ENCODE assay signal across 12 mouse cellular contexts in genomic region chr2:122233341-122233740, GRCm38 (mm10). TPM values are rescaled to one million over a fixed set of nuclear protein-coding genes. Genes with fewer than 3 reads are reported as not detected.
DNase-seq lines count a peak whose midpoint lies in the region; ATAC-seq and TF ChIP-seq lines count a peak whose summit lies in the region.
"Had no signal": no experiment of that assay in that cellular context is flagged by ENCODE, and none has a peak within 500 bp of the region (broad histone marks: within the 10 kb centered on the region; RNA-seq: fewer than 3 reads in every experiment).

No protein-coding gene starts in this region.

- no peak for ATAC-seq in kidney, embryonic 15.5 days (replicated peaks; ENCODE audit: low FRiP score)
- ATAC-seq in kidney, embryonic 16.5 days (ENCODE audit: low FRiP score, low TSS enrichment), result no peak
- no peak for ATAC-seq in forebrain, embryonic 13.5 days
- ATAC-seq in liver, postnatal 0 days, result no peak

- no peak overlapping the region for H3K9ac ChIP-seq in kidney, embryonic 15.5 days
- no peak overlapping the region for H3K9ac ChIP-seq in kidney, embryonic 16.5 days (replicated peaks; ENCODE audit: low read length)
- peak overlapping the region; percentile 21; the same call in 1 of the 2 replicates for H3K9ac ChIP-seq in MEL (ENCODE audit: control insufficient read depth, low read depth, low read length, poor library complexity, severe bottlenecking)
- no peak overlapping the region for H3K9ac ChIP-seq in forebrain, embryonic 13.5 days
- no peak overlapping the region for H3K9ac ChIP-seq in liver, postnatal 0 days (replicated peaks)

- TF ChIP-seq RAD21 in MEL (IDR thresholded peaks at IDR 0.05; ENCODE audit: low read depth, low read length), result no peak

- no peak for TF ChIP-seq POLR2A in MEL (IDR thresholded peaks at IDR 0.05; ENCODE audit: control insufficient read depth in 1 of 2, insufficient read depth in 1 of 2, low read depth in 1 of 2, low read length in 2 of 2, poor library complexity in 1 of 2)

- no peak overlapping the region for H3K27ac ChIP-seq in kidney, embryonic 15.5 days
- no peak overlapping the region for H3K27ac ChIP-seq in kidney, embryonic 16.5 days (ENCODE audit: low read length)
- H3K27ac ChIP-seq in MEL (ENCODE audit: control insufficient read depth, low read depth, low read length), result no peak overlapping the region
- no peak overlapping the region for H3K27ac ChIP-seq in forebrain, embryonic 13.5 days
- H3K27ac ChIP-seq in liver, postnatal 0 days (ENCODE audit: low read depth), result 0 out of 2 replicates have a peak overlapping the region, but pooled peaks have one; percentile 90

- peak overlapping the region; percentile 93 for H3K4me2 ChIP-seq in kidney, embryonic 15.5 days
- no peak overlapping the region for H3K4me2 ChIP-seq in kidney, embryonic 16.5 days (replicated peaks; ENCODE audit: low read depth, low read length)
- peak overlapping the region; percentile 72; the same call in 1 of the 2 replicates for H3K4me2 ChIP-seq in forebrain, embryonic 13.5 days
- no peak overlapping the region for H3K4me2 ChIP-seq in liver, postnatal 0 days (ENCODE audit: low read depth, low read length)

- no peak for TF ChIP-seq EP300 in MEL (IDR thresholded peaks at IDR 0.05; ENCODE audit: low read depth in 1 of 2, low read length in 2 of 2)
- TF ChIP-seq EP300 in liver, postnatal 0 days (IDR thresholded peaks at IDR 0.05; ENCODE audit: low read depth), result no peak

- H3K79me2 ChIP-seq in MEL (ENCODE audit: control insufficient read depth, insufficient read depth, low read length, poor library complexity), result peaks cover 9% of the 10 kb centered on the region

- peaks cover 14% of the 10 kb centered on the region for H3K4me1 ChIP-seq in kidney, embryonic 15.5 days
- H3K4me1 ChIP-seq in kidney, embryonic 16.5 days (ENCODE audit: insufficient read depth, low read length), result 0 out of 2 replicates have a peak, but pooled peaks cover 4% of the 10 kb centered on the region
- H3K4me1 ChIP-seq in MEL (ENCODE audit: control insufficient read depth in 1 of 2, insufficient read depth in 2 of 2, low read length in 2 of 2), result peaks cover 7 to 9% of the 10 kb centered on the region in 2 experiments
- peaks cover 8% of the 10 kb centered on the region for H3K4me1 ChIP-seq in forebrain, embryonic 13.5 days
- peaks cover 22% of the 10 kb centered on the region for H3K4me1 ChIP-seq in liver, postnatal 0 days (ENCODE audit: insufficient read depth)

- peak; percentile 67 for DNase-seq in MEL (ENCODE audit: low read depth, low spot score)
- DNase-seq in liver, postnatal 0 days, result no peak
- no peak for DNase-seq in thymus, postnatal 0 days (ENCODE audit: low spot score)
- DNase-seq in cerebellum, postnatal 25 days, result no peak
- no peak for DNase-seq in right cerebral cortex, postnatal 4 days
- DNase-seq: adrenal gland, adult 8-10 months had no signal

- no peak for TF ChIP-seq CTCF in MEL (IDR thresholded peaks at IDR 0.05 in 2 of 3, conservative IDR thresholded peaks at IDR 0.05 in 1 of 3; ENCODE audit: control insufficient read depth in 1 of 3, insufficient read depth in 1 of 3, low read depth in 2 of 3, low read length in 3 of 3, poor library complexity in 1 of 3, severe bottlenecking in 1 of 3)
- TF ChIP-seq CTCF in liver, postnatal 0 days (IDR thresholded peaks at IDR 0.05; ENCODE audit: low read depth), result no peak

- H3K9me3 ChIP-seq in kidney, embryonic 15.5 days (replicated peaks), result no peaks in the 10 kb centered on the region
- H3K9me3 ChIP-seq in kidney, embryonic 16.5 days (ENCODE audit: low read length), result no peaks in the 10 kb centered on the region
- no peaks in the 10 kb centered on the region for H3K9me3 ChIP-seq in MEL (replicated peaks; ENCODE audit: insufficient read depth, low read length)
- no peaks in the 10 kb centered on the region for H3K9me3 ChIP-seq in forebrain, embryonic 13.5 days (replicated peaks)
- no peaks in the 10 kb centered on the region for H3K9me3 ChIP-seq in liver, postnatal 0 days (ENCODE audit: low read length)
- H3K9me3 ChIP-seq: G1E had no signal

- WGBS in kidney, embryonic 15.5 days, result 52% methylated on average over 5 of the region's 5 CpGs
- WGBS in kidney, embryonic 16.5 days, result 54% methylated on average over 5 of the region's 5 CpGs
- WGBS in forebrain, embryonic 13.5 days, result 58% methylated on average over 5 of the region's 5 CpGs
- 58% methylated on average over 5 of the region's 5 CpGs for WGBS in liver, postnatal 0 days (ENCODE audit: insufficient replicate concordance)

- H3K27me3 ChIP-seq in kidney, embryonic 15.5 days, result no peaks in the 10 kb centered on the region
- no peaks in the 10 kb centered on the region for H3K27me3 ChIP-seq in kidney, embryonic 16.5 days (ENCODE audit: insufficient read depth, low read length)
- H3K27me3 ChIP-seq in MEL (ENCODE audit: control insufficient read depth in 1 of 2, insufficient read depth in 2 of 2, low read length in 2 of 2), result no peaks in the 10 kb centered on the region
- H3K27me3 ChIP-seq in forebrain, embryonic 13.5 days, result no peaks in the 10 kb centered on the region
- no peaks in the 10 kb centered on the region for H3K27me3 ChIP-seq in liver, postnatal 0 days (ENCODE audit: insufficient read depth, low read length)

- peak overlapping the region; percentile 67; the same call in 1 of the 2 replicates for H3K4me3 ChIP-seq in kidney, embryonic 15.5 days (replicated peaks)
- H3K4me3 ChIP-seq in kidney, embryonic 16.5 days (ENCODE audit: low read length), result no peak overlapping the region
- H3K4me3 ChIP-seq in MEL (ENCODE audit: control insufficient read depth in 1 of 2, insufficient read depth in 1 of 2, low read depth in 2 of 2, low read length in 2 of 2), result peak overlapping the region; percentile 17 to 68; a peak in 2 of 4 replicates
- H3K4me3 ChIP-seq in forebrain, embryonic 13.5 days, result peak overlapping the region; percentile 54; the same call in 1 of the 2 replicates
- H3K4me3 ChIP-seq in liver, postnatal 0 days (ENCODE audit: low read depth, low read length), result no peak overlapping the region

- H3K36me3 ChIP-seq in kidney, embryonic 15.5 days, result no peaks in the 10 kb centered on the region
- no peaks in the 10 kb centered on the region for H3K36me3 ChIP-seq in kidney, embryonic 16.5 days (ENCODE audit: insufficient read depth, low read length)
- H3K36me3 ChIP-seq in MEL (ENCODE audit: control insufficient read depth in 1 of 2, insufficient read depth in 2 of 2, low read length in 2 of 2), result peaks cover 0 to 13% of the 10 kb centered on the region in 2 experiments; a peak in 2 of 4 replicates
- H3K36me3 ChIP-seq in forebrain, embryonic 13.5 days (ENCODE audit: poor library complexity, severe bottlenecking), result no peaks in the 10 kb centered on the region
- no peaks in the 10 kb centered on the region; the same call in 1 of the 2 replicates for H3K36me3 ChIP-seq in liver, postnatal 0 days (replicated peaks; ENCODE audit: insufficient read depth, low read length)

TF ChIP-seq in MEL, 35 proteins besides CTCF, POLR2A, EP300 and RAD21:
- TF ChIP-seq USF2 (IDR thresholded peaks at IDR 0.05; ENCODE audit: borderline replicate concordance in 1 of 2, insufficient read depth in 1 of 2, low read depth in 1 of 2, low read length in 2 of 2), result no peak
- TF ChIP-seq SIN3A (IDR thresholded peaks at IDR 0.05; ENCODE audit: low read length), result 0 out of 2 replicates have a peak, but pooled peaks have one; percentile 16
TF ChIP-seq in MEL: peak in this region for 1.

RNA-seq across cellular contexts. Expression of gene Sord, which starts 1.2 kb away (rescaled TPM):
- polyA plus RNA-seq in kidney, embryonic 15.5 days (2015; fragmentation: Nextera tagmentation; extraction: Ambion mirVana), result 41.0 and 41.6 TPM in 2 replicates
- 62.2 and 62.4 TPM in 2 replicates for polyA plus RNA-seq in kidney, embryonic 16.5 days (2015; fragmentation: Nextera tagmentation; extraction: Ambion mirVana)
- total RNA-seq in MEL (2012; rRNA removed), result 39.6 and 41.1 TPM in 2 replicates
- polyA plus RNA-seq in MEL (2012; ENCODE audit: insufficient read depth in 1 of 2, insufficient read length in 2 of 2, low read depth in 1 of 2, low replicate concordance in 2 of 2, missing spikeins in 1 of 2), result 10 to 100 TPM in 1 of 2 experiments, not detected in 1; 61.7 TPM
- 18.8 and 19.8 TPM in 2 replicates for polyA plus RNA-seq in forebrain, embryonic 13.5 days (2015; fragmentation: Nextera tagmentation; extraction: Ambion mirVana)
- polyA plus RNA-seq in liver, postnatal 0 days (2015; fragmentation: Nextera tagmentation; extraction: Ambion mirVana), result 294 and 325 TPM in 2 replicates
- polyA plus RNA-seq in thymus, postnatal 0 days (2015; fragmentation: Nextera tagmentation; extraction: Ambion mirVana), result 48.9 and 51.3 TPM in 2 replicates

RNA-seq across cellular contexts. Expression of gene Terb2, which starts 47.3 kb away (rescaled TPM):
- polyA plus RNA-seq in kidney, embryonic 15.5 days (2015; fragmentation: Nextera tagmentation; extraction: Ambion mirVana), result not detected in 2 replicates
- not detected in 2 replicates for polyA plus RNA-seq in kidney, embryonic 16.5 days (2015; fragmentation: Nextera tagmentation; extraction: Ambion mirVana)
- total RNA-seq in MEL (2012; rRNA removed), result not detected in 2 replicates
- not detected for polyA plus RNA-seq in MEL (2012; ENCODE audit: insufficient read depth in 1 of 2, insufficient read length in 2 of 2, low read depth in 1 of 2, low replicate concordance in 2 of 2, missing spikeins in 1 of 2)
- polyA plus RNA-seq in forebrain, embryonic 13.5 days (2015; fragmentation: Nextera tagmentation; extraction: Ambion mirVana), result not detected in 2 replicates
- not detected in 2 replicates for polyA plus RNA-seq in liver, postnatal 0 days (2015; fragmentation: Nextera tagmentation; extraction: Ambion mirVana)
- polyA plus RNA-seq in thymus, postnatal 0 days (2015; fragmentation: Nextera tagmentation; extraction: Ambion mirVana), result not detected in 2 replicates
- total RNA-seq: adrenal gland, adult 8-10 months; G1E; heart, postnatal 10 days; left cerebral cortex, postnatal 36 days had no signal
- polyA plus RNA-seq: G1E had no signal

RNA-seq across cellular contexts. Expression of gene Patl2, which starts 47.4 kb away (rescaled TPM):
- polyA plus RNA-seq in kidney, embryonic 15.5 days (2015; fragmentation: Nextera tagmentation; extraction: Ambion mirVana), result 0.06 TPM in 1 of 2 replicates, not detected in the other
- polyA plus RNA-seq in kidney, embryonic 16.5 days (2015; fragmentation: Nextera tagmentation; extraction: Ambion mirVana), result not detected in 2 replicates
- 0.58 and 0.72 TPM in 2 replicates for total RNA-seq in MEL (2012; rRNA removed)
- under 1 TPM in 1 of 2 experiments, not detected in 1; 0.84 TPM for polyA plus RNA-seq in MEL (2012; ENCODE audit: insufficient read depth in 1 of 2, insufficient read length in 2 of 2, low read depth in 1 of 2, low replicate concordance in 2 of 2, missing spikeins in 1 of 2)
- polyA plus RNA-seq in forebrain, embryonic 13.5 days (2015; fragmentation: Nextera tagmentation; extraction: Ambion mirVana), result not detected in 2 replicates
- 0.14 and 0.18 TPM in 2 replicates for polyA plus RNA-seq in liver, postnatal 0 days (2015; fragmentation: Nextera tagmentation; extraction: Ambion mirVana)
- 1.1 and 2.5 TPM in 2 replicates for polyA plus RNA-seq in thymus, postnatal 0 days (2015; fragmentation: Nextera tagmentation; extraction: Ambion mirVana)
- total RNA-seq: heart, postnatal 10 days; left cerebral cortex, postnatal 36 days had no signal

Comparison
In these comparisons a context has a peak if more than half of its experiments do, and no peak if none do; other contexts are left out.
1. H3K4me2 ChIP-seq: peak in kidney, embryonic 15.5 days (single experiment) and forebrain, embryonic 13.5 days (single experiment); none in kidney, embryonic 16.5 days (single experiment) and liver, postnatal 0 days (single experiment).
2. H3K4me3 ChIP-seq: peak in kidney, embryonic 15.5 days (single experiment), MEL (2 of 2) and forebrain, embryonic 13.5 days (single experiment); none in kidney, embryonic 16.5 days (single experiment) and liver, postnatal 0 days (single experiment).